ENCODE assay signal across 9 mouse cellular contexts in the genomic region with DNA sequence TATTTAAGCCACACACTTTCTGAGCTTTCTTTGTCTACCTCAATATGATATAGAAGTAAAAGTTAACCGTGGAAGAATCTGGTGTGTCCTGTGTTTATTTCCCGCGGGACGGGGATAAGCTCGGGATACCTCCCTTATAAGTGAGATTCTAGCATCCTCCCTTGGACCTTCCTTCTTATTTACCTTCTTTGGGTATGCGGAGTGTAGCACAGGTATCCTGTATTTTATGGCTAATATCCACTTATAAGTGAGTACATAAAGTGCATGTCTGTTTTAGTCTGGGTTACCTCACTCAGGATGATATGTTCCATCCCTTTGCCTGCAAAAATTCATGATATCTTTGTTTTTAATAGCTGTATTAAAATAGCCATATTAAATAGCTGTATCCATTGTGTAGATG. TPM values are rescaled to one million over a fixed set of nuclear protein-coding genes. Genes with fewer than 3 reads are reported as not detected.
DNase-seq lines count a peak whose midpoint lies in the region; ATAC-seq lines count a peak whose summit lies in the region.
"Not testable (repeated sequence)": the region's sequence is repeated elsewhere in the genome, so short reads cannot be mapped to it uniquely, and the experiment has no call there.
"Had no signal": no experiment of that assay in that cellular context is flagged by ENCODE, and none has a peak within 500 bp of the region (broad histone marks: within the 10 kb centered on the region; RNA-seq: fewer than 3 reads in every experiment).

No protein-coding gene starts in this region.

- H3K36me3 ChIP-seq in embryonic facial prominence, embryonic 14.5 days (ENCODE audit: control insufficient read depth, insufficient read depth, low read length); forebrain, embryonic 16.5 days (ENCODE audit: control insufficient read depth, insufficient read depth); heart, embryonic 16.5 days (ENCODE audit: control insufficient read depth, insufficient read depth); hindbrain, embryonic 15.5 days; kidney, embryonic 16.5 days (ENCODE audit: insufficient read depth, low read length); lung, embryonic 15.5 days; midbrain, embryonic 15.5 days (replicated peaks); stomach, embryonic 14.5 days (ENCODE audit: control insufficient read depth, insufficient read depth, low read length): not testable (repeated sequence)

- ATAC-seq in embryonic facial prominence, embryonic 14.5 days (ENCODE audit: low read depth); forebrain, embryonic 16.5 days; heart, embryonic 16.5 days (replicated peaks; ENCODE audit: extremely low read depth, insufficient read depth, low FRiP score); hindbrain, embryonic 15.5 days (ENCODE audit: low FRiP score, low read depth); kidney, embryonic 16.5 days (ENCODE audit: low FRiP score, low TSS enrichment); lung, embryonic 15.5 days (ENCODE audit: borderline replicate concordance, extremely low read depth, low FRiP score, low TSS enrichment); midbrain, embryonic 15.5 days (replicated peaks); stomach, embryonic 14.5 days (ENCODE audit: insufficient number of reproducible peaks, insufficient read depth, low FRiP score, low read depth): not testable (repeated sequence)

- H3K9ac ChIP-seq in embryonic facial prominence, embryonic 14.5 days (ENCODE audit: low read depth, low read length); forebrain, embryonic 16.5 days (replicated peaks; ENCODE audit: low read depth, low read length); heart, embryonic 16.5 days (ENCODE audit: low read length); hindbrain, embryonic 15.5 days; kidney, embryonic 16.5 days (replicated peaks; ENCODE audit: low read length); lung, embryonic 15.5 days; midbrain, embryonic 15.5 days; stomach, embryonic 14.5 days (replicated peaks; ENCODE audit: low read depth, low read length): not testable (repeated sequence)

- H3K9me3 ChIP-seq in embryonic facial prominence, embryonic 14.5 days (ENCODE audit: control insufficient read depth, low read length); forebrain, embryonic 16.5 days (ENCODE audit: control insufficient read depth, low read length); heart, embryonic 16.5 days (replicated peaks; ENCODE audit: control insufficient read depth, low read length); hindbrain, embryonic 15.5 days; kidney, embryonic 16.5 days (ENCODE audit: low read length); lung, embryonic 15.5 days; midbrain, embryonic 15.5 days; stomach, embryonic 14.5 days (ENCODE audit: control insufficient read depth, low read depth, low read length): not testable (repeated sequence)

- not testable (repeated sequence) for H3K4me3 ChIP-seq in embryonic facial prominence, embryonic 14.5 days (ENCODE audit: low read depth, low read length); forebrain, embryonic 16.5 days (replicated peaks; ENCODE audit: low read length); heart, embryonic 16.5 days (ENCODE audit: low read length); hindbrain, embryonic 15.5 days; kidney, embryonic 16.5 days (ENCODE audit: low read length); lung, embryonic 15.5 days; midbrain, embryonic 15.5 days; stomach, embryonic 14.5 days (ENCODE audit: low read depth, low read length)

- H3K27ac ChIP-seq in embryonic facial prominence, embryonic 14.5 days (replicated peaks; ENCODE audit: low read depth, low read length); forebrain, embryonic 16.5 days (ENCODE audit: low read length); heart, embryonic 16.5 days (ENCODE audit: low read length); hindbrain, embryonic 15.5 days (replicated peaks); kidney, embryonic 16.5 days (ENCODE audit: low read length); lung, embryonic 15.5 days; midbrain, embryonic 15.5 days; stomach, embryonic 14.5 days (ENCODE audit: low read length): not testable (repeated sequence)

- WGBS in embryonic facial prominence, embryonic 14.5 days = 31% methylated on average over 6 of the region's 6 CpGs
- 40% methylated on average over 6 of the region's 6 CpGs for WGBS in forebrain, embryonic 16.5 days
- WGBS in heart, embryonic 16.5 days = 31% methylated on average over 6 of the region's 6 CpGs
- WGBS in hindbrain, embryonic 15.5 days = 42% methylated on average over 6 of the region's 6 CpGs
- 37% methylated on average over 6 of the region's 6 CpGs for WGBS in kidney, embryonic 16.5 days
- 29% methylated on average over 6 of the region's 6 CpGs for WGBS in lung, embryonic 15.5 days
- 44% methylated on average over 6 of the region's 6 CpGs for WGBS in midbrain, embryonic 15.5 days
- 23% methylated on average over 6 of the region's 6 CpGs for WGBS in stomach, embryonic 14.5 days

- H3K4me1 ChIP-seq in embryonic facial prominence, embryonic 14.5 days (ENCODE audit: control insufficient read depth, insufficient read depth, low read length); forebrain, embryonic 16.5 days (replicated peaks; ENCODE audit: control insufficient read depth, insufficient read depth, low read length); heart, embryonic 16.5 days (ENCODE audit: control insufficient read depth, insufficient read depth, low read length); hindbrain, embryonic 15.5 days (replicated peaks); kidney, embryonic 16.5 days (ENCODE audit: insufficient read depth, low read length); lung, embryonic 15.5 days; midbrain, embryonic 15.5 days; stomach, embryonic 14.5 days (ENCODE audit: control insufficient read depth, insufficient read depth, low read length): not testable (repeated sequence)

- H3K4me2 ChIP-seq in embryonic facial prominence, embryonic 14.5 days (ENCODE audit: low read depth, low read length) = peak overlapping the region; percentile 42
- peak overlapping the region; percentile 5; the same call in 1 of the 2 replicates for H3K4me2 ChIP-seq in forebrain, embryonic 16.5 days (ENCODE audit: low read length)
- peak overlapping the region; percentile 42 for H3K4me2 ChIP-seq in heart, embryonic 16.5 days (ENCODE audit: low read depth, low read length)
- peak overlapping the region; percentile 32 for H3K4me2 ChIP-seq in hindbrain, embryonic 15.5 days
- 0 out of 2 replicates have a peak overlapping the region, but pooled peaks have one; percentile 23 for H3K4me2 ChIP-seq in kidney, embryonic 16.5 days (replicated peaks; ENCODE audit: low read depth, low read length)
- peak overlapping the region; percentile 39 for H3K4me2 ChIP-seq in lung, embryonic 15.5 days
- H3K4me2 ChIP-seq in midbrain, embryonic 15.5 days = 0 out of 2 replicates have a peak overlapping the region, but pooled peaks have one; percentile 24
- H3K4me2 ChIP-seq in stomach, embryonic 14.5 days (replicated peaks; ENCODE audit: low read depth, low read length) = peak overlapping the region; percentile 23; the same call in 1 of the 2 replicates

- H3K27me3 ChIP-seq in embryonic facial prominence, embryonic 14.5 days (replicated peaks; ENCODE audit: control insufficient read depth, insufficient read depth, low read length); forebrain, embryonic 16.5 days (replicated peaks; ENCODE audit: control insufficient read depth, insufficient read depth, low read length); heart, embryonic 16.5 days (ENCODE audit: control insufficient read depth, insufficient read depth, low read length); hindbrain, embryonic 15.5 days; kidney, embryonic 16.5 days (ENCODE audit: insufficient read depth, low read length); lung, embryonic 15.5 days; midbrain, embryonic 15.5 days (replicated peaks); stomach, embryonic 14.5 days (ENCODE audit: control insufficient read depth, insufficient read depth, low read length): not testable (repeated sequence)

- not testable (repeated sequence) for DNase-seq in embryonic facial prominence, embryonic 14.5 days (ENCODE audit: low spot score)

RNA-seq across cellular contexts. Expression of gene Nts, which starts 54.8 kb away (rescaled TPM):
- polyA plus RNA-seq in embryonic facial prominence, embryonic 14.5 days (2014; fragmentation: Nextera tagmentation; extraction: Ambion mirVana) = 3.6 and 4.7 TPM in 2 replicates
- polyA plus RNA-seq in forebrain, embryonic 16.5 days (2015; fragmentation: Nextera tagmentation; extraction: Ambion mirVana) = 25.5 and 27.6 TPM in 2 replicates
- polyA plus RNA-seq in heart, embryonic 16.5 days (2015; fragmentation: Nextera tagmentation; extraction: Ambion mirVana) = 8.7 and 10.4 TPM in 2 replicates
- 8.7 and 10.2 TPM in 2 replicates for polyA plus RNA-seq in hindbrain, embryonic 15.5 days (2015; fragmentation: Nextera tagmentation; extraction: Ambion mirVana)
- polyA plus RNA-seq in kidney, embryonic 16.5 days (2015; fragmentation: Nextera tagmentation; extraction: Ambion mirVana) = 12.6 and 13.4 TPM in 2 replicates
- 1.0 and 1.1 TPM in 2 replicates for polyA plus RNA-seq in lung, embryonic 15.5 days (2015; fragmentation: Nextera tagmentation; extraction: Ambion mirVana)
- polyA plus RNA-seq in midbrain, embryonic 15.5 days (2015; fragmentation: Nextera tagmentation; extraction: Ambion mirVana) = 11.1 and 11.6 TPM in 2 replicates
- 0.52 and 0.62 TPM in 2 replicates for polyA plus RNA-seq in stomach, embryonic 14.5 days (2014; fragmentation: Nextera tagmentation; extraction: Ambion mirVana)
- polyA plus RNA-seq: liver, embryonic 12.5 days had no signal
